Mouse (Mus musculus) stomach, embryonic 16.5 days (tissue): ENCODE results near the gene Ccs. TPM values are rescaled to one million over a fixed set of nuclear protein-coding genes. Genes with fewer than 3 reads are reported as not detected.

ENCODE experiments used
- ATAC-seq: fragments of 200-750 bp; cut with Nextera tagmentation; 2 replicates; pipeline ENCODE4 v1.8.0; 2017; ENCODE audit warnings: moderate number of reproducible peaks, moderate TSS enrichment; ENCODE audit not compliant: insufficient read depth, low FRiP score
- H3K27ac ChIP-seq: fragments of 300-500 bp; sonication (generic); 2 replicates; pipeline ENCODE4 v1.5.1; 2014; ENCODE audit warnings: low read length
- H3K27me3 ChIP-seq: fragments of 300-500 bp; sonication (generic); 2 replicates; pipeline ENCODE4 v1.6.1; 2014; ENCODE audit warnings: low read length, control low read depth, mixed read lengths; ENCODE audit not compliant: control insufficient read depth, insufficient read depth
- H3K36me3 ChIP-seq: fragments of 300-500 bp; sonication (generic); 2 replicates; pipeline ENCODE4 v1.6.1; 2014; ENCODE audit warnings: low read length; ENCODE audit not compliant: control insufficient read depth, insufficient read depth
- H3K4me1 ChIP-seq: fragments of 300-500 bp; sonication (generic); 2 replicates; pipeline ENCODE4 v1.6.1; 2014; ENCODE audit warnings: low read length, control low read depth, mixed read lengths; ENCODE audit not compliant: control insufficient read depth, insufficient read depth
- H3K4me2 ChIP-seq: fragments of 300-500 bp; sonication (generic); 2 replicates; pipeline ENCODE4 v1.6.1; 2014; ENCODE audit warnings: low read depth, low read length, mixed read lengths
- H3K4me3 ChIP-seq: fragments of 300-500 bp; sonication (generic); replicated peaks from 2 replicates; pipeline ENCODE4 v1.5.1; 2014; ENCODE audit warnings: mild to moderate bottlenecking, low read length
- H3K9ac ChIP-seq: fragments of 300-500 bp; sonication (generic); 2 replicates; pipeline ENCODE4 v1.6.1; 2014; ENCODE audit warnings: low read length
- H3K9me3 ChIP-seq: fragments of 300-500 bp; sonication (generic); replicated peaks from 2 replicates; pipeline ENCODE4 v1.6.1; 2016; ENCODE audit warnings: low read length, control low read depth; ENCODE audit not compliant: control insufficient read depth
- WGBS: fragments of 180-500 bp; shearing (Covaris S2); extraction: QIAGEN DNeasy Blood & Tissue Kit; methylation state at CpG from one replicate; pipeline ENCODE4 v1.1.7; 2014; 5-methylcytosine and 5-hydroxymethylcytosine counted together
- polyA plus RNA-seq: library from polyadenylated mRNA; unstranded; fragments of >200 nt; fragmentation: Nextera tagmentation; extraction: Ambion mirVana; gene quantifications from 2 replicates; pipeline ENCODE4 v1.2.1, GENCODE M21; 2015

Gene Ccs
- polyA plus RNA-seq, 1 experiment from 2014 or later, result 60.3 TPM

- Histone ChIP-seq H3K9ac (no peak overlapping the region), H3K36me3 (no peaks in the 10 kb centered on the region), H3K27ac (no peak overlapping the region), H3K4me2 (no peak overlapping the region), H3K9me3 (no peaks in the 10 kb centered on the region), H3K4me3 (no peak overlapping the region), H3K27me3 (peaks cover 17% of the 10 kb centered on the region), H3K4me1 (peaks cover 12% of the 10 kb centered on the region)
- 60% methylated on average over 2 of the region's 2 CpGs for WGBS
- ATAC-seq, result no peak
Observed at GRCm38 (mm10) chr19:4842611-4843010, 3.5 kb upstream of the Ccs start.

DNA sequence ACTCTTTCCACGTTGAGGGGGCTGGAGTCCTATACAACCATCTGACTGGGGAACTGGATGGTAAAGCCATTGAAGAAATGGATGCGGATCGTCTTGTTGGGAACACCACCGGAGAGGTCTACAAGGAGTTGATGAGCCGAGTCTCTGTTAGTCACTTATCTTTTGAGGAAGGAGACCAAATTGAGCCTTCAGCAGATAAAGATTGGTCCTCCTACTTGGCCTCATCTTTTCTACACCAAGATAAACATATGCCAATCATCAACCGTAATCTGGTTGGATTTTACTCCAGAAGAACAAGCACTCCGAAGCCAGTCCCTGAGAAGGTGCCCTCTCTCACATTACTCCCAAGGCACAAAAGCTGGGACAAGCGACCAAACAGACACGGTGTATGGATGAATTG is 1.7 kb upstream of the Ccs start:
- H3K9me3 ChIP-seq, result no peaks in the 10 kb centered on the region
- H3K4me1 ChIP-seq, result peaks cover 12% of the 10 kb centered on the region
- no peak for ATAC-seq
- 81% methylated on average over 9 of the region's 9 CpGs for WGBS
- no peak overlapping the region for H3K9ac ChIP-seq
- no peak overlapping the region for H3K27ac ChIP-seq
- H3K27me3 ChIP-seq, result peaks cover 17% of the 10 kb centered on the region
- H3K4me2 ChIP-seq, result no peak overlapping the region
- no peaks in the 10 kb centered on the region for H3K36me3 ChIP-seq
- H3K4me3 ChIP-seq, result no peak overlapping the region

DNA sequence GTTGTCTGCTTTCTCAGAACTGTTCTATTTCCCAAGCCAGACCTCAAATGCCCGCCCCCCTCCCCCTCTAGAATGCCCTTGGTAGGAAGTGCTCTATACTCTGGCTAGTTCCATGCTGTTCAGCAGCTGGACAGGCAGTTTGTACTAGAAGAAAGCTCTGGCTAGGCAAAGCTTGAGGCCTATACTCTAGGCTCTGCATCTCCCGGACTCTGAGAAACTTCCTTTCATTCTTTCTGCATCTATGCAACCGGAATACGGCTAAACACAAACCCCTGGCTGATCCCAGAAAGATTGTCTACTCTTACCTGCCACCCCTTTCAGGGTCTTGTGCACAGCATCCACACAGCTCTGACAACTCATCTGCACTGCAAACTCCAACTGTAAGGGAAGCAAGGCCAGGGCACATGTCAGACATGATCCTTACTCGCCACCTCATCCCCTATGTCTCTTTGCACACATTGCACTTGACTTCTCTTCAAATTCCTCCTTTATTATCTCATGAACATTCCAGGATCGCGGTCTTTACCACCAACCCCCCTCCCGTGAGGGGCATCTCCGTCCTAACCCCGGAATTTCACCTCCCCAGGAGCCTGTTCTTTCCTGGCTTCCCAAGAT is 499 bp downstream of the Ccs start:
- peak overlapping the region; percentile 69 for H3K4me3 ChIP-seq
- no peaks in the 10 kb centered on the region for H3K9me3 ChIP-seq
- 26% methylated on average over 10 of the region's 10 CpGs for WGBS
- no peaks in the 10 kb centered on the region for H3K36me3 ChIP-seq
- peak overlapping the region; percentile 86 for H3K9ac ChIP-seq
- H3K4me1 ChIP-seq, result peaks cover 12% of the 10 kb centered on the region
- peak overlapping the region; percentile 95 for H3K4me2 ChIP-seq
- peak overlapping the region; percentile 61; the same call in 1 of the 2 replicates for H3K27ac ChIP-seq
- 0 out of 2 replicates have a peak, but pooled peaks have one; percentile 4 for ATAC-seq
- H3K27me3 ChIP-seq, result peaks cover 17% of the 10 kb centered on the region

DNA sequence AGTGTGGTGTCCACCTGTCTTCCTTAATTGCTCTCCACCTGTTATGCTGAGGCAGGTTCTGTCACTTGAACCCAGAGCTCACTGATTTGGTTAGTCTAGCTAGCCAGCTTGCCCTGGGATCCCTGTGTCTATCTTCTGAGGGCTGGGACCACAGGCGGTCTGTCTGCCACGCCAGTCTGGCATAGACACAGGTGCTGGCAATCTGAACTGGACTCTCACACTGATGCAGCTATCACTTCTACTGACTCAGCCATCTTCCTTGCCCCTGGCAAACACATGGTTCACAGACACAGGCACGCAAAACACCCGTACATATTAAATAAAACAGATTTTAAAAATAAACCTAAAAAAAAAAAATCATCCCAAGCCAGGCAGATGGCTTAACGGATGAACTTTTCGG is 2.1 kb downstream of the Ccs start:
- H3K4me3 ChIP-seq, result no peak overlapping the region
- ATAC-seq, result no peak
- H3K9me3 ChIP-seq, result no peaks in the 10 kb centered on the region
- no peaks in the 10 kb centered on the region for H3K36me3 ChIP-seq
- no peak overlapping the region for H3K27ac ChIP-seq
- no peak overlapping the region for H3K9ac ChIP-seq
- WGBS, result 91% methylated on average over 6 of the region's 6 CpGs
- no peak overlapping the region for H3K4me2 ChIP-seq
- H3K27me3 ChIP-seq, result peaks cover 17% of the 10 kb centered on the region
- peaks cover 12% of the 10 kb centered on the region for H3K4me1 ChIP-seq

- H3K9ac ChIP-seq, result no peak overlapping the region
- no peak overlapping the region for H3K27ac ChIP-seq
- H3K4me2 ChIP-seq, result no peak overlapping the region
- no peaks in the 10 kb centered on the region for H3K9me3 ChIP-seq
- WGBS, result 66% methylated on average over 2 of the region's 2 CpGs
- no peak overlapping the region for H3K4me3 ChIP-seq
- no peak for ATAC-seq
- peaks cover 12% of the 10 kb centered on the region for H3K27me3 ChIP-seq
- H3K4me1 ChIP-seq, result peaks cover 12% of the 10 kb centered on the region
- H3K36me3 ChIP-seq, result no peaks in the 10 kb centered on the region
Observed at GRCm38 (mm10) chr19:4836096-4836495, 3.0 kb downstream of the Ccs start.

- no peak overlapping the region for H3K9ac ChIP-seq
- 85% methylated on average over 8 of the region's 8 CpGs for WGBS
- no peaks in the 10 kb centered on the region for H3K9me3 ChIP-seq
- no peaks in the 10 kb centered on the region for H3K36me3 ChIP-seq
- H3K27me3 ChIP-seq, result no peaks in the 10 kb centered on the region
- peaks cover 9% of the 10 kb centered on the region for H3K4me1 ChIP-seq
- ATAC-seq, result no peak
- H3K27ac ChIP-seq, result no peak overlapping the region
- no peak overlapping the region for H3K4me2 ChIP-seq
- H3K4me3 ChIP-seq, result no peak overlapping the region
Observed at GRCm38 (mm10) chr19:4833977-4834376, 5.2 kb downstream of the Ccs start.

DNA sequence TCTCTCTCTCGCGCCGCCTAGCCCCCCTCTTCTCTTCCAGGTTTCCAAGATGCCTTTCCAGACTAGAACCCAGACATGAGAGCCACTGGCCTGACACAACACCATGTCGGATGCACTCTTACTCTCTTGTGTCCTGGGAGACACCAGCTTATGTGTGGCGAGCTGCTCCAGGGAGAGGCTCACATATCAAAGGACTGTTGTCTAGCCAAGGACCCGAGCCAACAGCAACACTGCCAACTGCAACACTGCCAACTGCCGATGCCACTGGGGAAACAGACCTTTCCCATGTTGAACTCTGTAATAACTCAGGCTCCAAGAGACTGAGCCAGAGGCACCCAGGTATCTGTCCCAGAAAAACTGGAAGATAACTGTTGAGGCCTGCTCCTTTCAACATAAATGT is 10.0 kb downstream of the Ccs start:
- no peak overlapping the region for H3K9ac ChIP-seq
- H3K27me3 ChIP-seq, result no peaks in the 10 kb centered on the region
- peaks cover 4% of the 10 kb centered on the region for H3K36me3 ChIP-seq
- no peak for ATAC-seq
- no peak overlapping the region for H3K4me3 ChIP-seq
- peak overlapping the region; percentile 19; the same call in 1 of the 2 replicates for H3K27ac ChIP-seq
- 59% methylated on average over 7 of the region's 7 CpGs for WGBS
- 0 out of 2 replicates have a peak, but pooled peaks cover 3% of the 10 kb centered on the region for H3K4me1 ChIP-seq
- no peak overlapping the region for H3K4me2 ChIP-seq
- no peaks in the 10 kb centered on the region for H3K9me3 ChIP-seq

DNA sequence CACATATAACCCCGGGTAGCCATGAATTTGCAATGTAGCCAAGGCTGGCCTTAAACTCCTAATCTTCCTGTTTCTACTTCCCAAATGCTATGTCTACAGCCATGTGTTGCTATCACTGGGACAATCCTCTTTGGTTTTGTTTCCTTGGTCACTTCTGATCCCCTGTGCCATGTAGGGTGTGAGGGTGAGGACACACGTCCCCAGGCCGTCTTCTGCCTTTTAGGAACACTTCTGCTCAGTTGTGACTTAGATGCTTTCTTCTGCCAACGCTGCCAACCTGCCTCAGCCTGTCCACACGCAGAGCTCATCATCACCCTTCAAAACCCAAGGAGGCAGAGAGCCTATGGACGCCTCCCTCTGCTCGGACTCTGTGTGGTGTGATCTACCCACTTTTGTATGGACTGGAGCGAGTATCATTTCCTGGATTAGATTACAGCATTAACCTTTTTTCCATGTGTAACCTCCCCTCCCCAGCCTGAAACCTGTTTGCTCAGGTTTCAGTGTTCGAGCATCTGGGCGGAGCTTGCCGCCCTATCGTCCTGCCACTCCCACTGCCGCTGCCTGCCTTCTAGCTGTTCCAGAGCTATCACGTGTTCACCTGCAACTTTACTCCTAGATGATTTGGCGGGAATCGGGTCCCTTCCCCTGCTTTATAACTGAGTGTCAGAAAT is 10.6 kb downstream of the Ccs start:
- ATAC-seq, result peak; percentile 83

DNA sequence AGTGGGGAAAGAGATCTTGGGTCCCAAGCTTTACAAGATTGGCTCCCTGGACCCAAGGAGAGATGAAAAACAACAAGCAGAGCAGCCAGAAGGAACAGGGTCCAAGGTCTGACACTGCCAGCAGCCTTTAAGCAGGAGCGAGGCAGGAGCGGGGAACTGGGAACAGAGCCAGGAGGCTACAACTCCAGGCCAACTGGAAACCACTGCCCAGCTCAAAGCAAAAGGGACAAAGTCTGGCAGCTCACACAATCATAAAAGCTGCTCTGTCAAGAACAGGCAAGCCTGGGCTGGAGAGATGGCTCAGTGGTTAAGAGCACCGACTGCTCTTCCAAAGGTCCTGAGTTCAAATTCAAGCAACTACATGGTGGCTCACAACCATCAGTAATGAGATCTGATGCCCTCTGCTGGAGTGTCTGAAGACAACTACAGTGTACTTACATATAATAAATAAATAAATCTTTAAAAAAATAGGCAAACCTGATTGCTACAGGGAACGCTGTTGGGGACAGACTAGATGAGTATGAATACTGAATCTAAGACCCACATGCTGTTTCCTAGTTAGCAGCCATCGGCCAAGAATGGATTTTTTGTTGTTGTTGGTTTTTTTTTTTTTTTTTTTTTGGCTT is 18.3 kb downstream of the Ccs start:
- Histone ChIP-seq H3K4me1 (peaks cover 6% of the 10 kb centered on the region; the same call in 1 of the 2 replicates), H3K4me2 (no peak overlapping the region), H3K27ac (no peak overlapping the region), H3K36me3 (peaks cover 4% of the 10 kb centered on the region), H3K27me3 (no peaks in the 10 kb centered on the region), H3K9me3 (no peaks in the 10 kb centered on the region), H3K9ac (no peak overlapping the region), H3K4me3 (no peak overlapping the region)
- 54% methylated on average over 5 of the region's 5 CpGs for WGBS
- ATAC-seq, result peak; percentile 85; the same call in 1 of the 2 replicates

More for the DNA sequence above, 10.6 kb downstream of the Ccs start:
- H3K36me3 ChIP-seq, result peaks cover 4% of the 10 kb centered on the region
- 46% methylated on average over 16 of the region's 16 CpGs for WGBS
- H3K4me2 ChIP-seq, result no peak overlapping the region
- H3K27ac ChIP-seq, result peak overlapping the region; percentile 22
- H3K4me3 ChIP-seq, result no peak overlapping the region
- 0 out of 2 replicates have a peak, but pooled peaks cover 3% of the 10 kb centered on the region for H3K4me1 ChIP-seq
- no peaks in the 10 kb centered on the region for H3K9me3 ChIP-seq
- H3K27me3 ChIP-seq, result no peaks in the 10 kb centered on the region
- no peak overlapping the region for H3K9ac ChIP-seq
